ENCODE assay signal across 10 mouse cellular contexts in the genomic region with DNA sequence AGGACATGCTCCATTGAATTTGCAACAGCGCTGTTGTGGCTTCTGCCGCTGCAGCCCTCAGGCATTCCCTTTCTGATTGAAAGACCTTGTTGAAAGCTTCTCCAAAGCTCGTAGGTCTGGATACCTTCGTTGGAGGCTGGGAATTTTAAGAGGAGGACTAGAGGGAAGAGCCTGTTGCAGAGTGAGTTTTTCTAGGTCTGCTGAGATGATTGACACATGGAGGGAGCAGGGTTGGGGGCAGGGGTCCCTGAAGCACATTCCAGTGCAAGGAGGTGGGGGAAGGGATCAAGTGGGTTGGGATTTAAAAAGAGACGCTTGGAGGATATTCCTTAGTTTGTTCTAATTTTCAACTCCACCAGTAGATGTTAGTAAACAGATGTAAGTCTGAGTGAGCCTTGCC. TPM values are rescaled to one million over a fixed set of nuclear protein-coding genes. Genes with fewer than 3 reads are reported as not detected.
A peak's percentile ranks its signal among the peaks of the same experiment; 100 is the strongest.
DNase-seq lines count a peak whose midpoint lies in the region; ATAC-seq lines count a peak whose summit lies in the region.
"Had no signal": no experiment of that assay in that cellular context is flagged by ENCODE, and none has a peak within 500 bp of the region (broad histone marks: within the 10 kb centered on the region; RNA-seq: fewer than 3 reads in every experiment).

No protein-coding gene starts in this region.

- H3K4me1 ChIP-seq in intestine, embryonic 14.5 days (replicated peaks; ENCODE audit: control insufficient read depth, insufficient read depth, low read length) = 0 out of 2 replicates have a peak, but pooled peaks cover 8% of the 10 kb centered on the region
- H3K4me1 ChIP-seq in intestine, embryonic 15.5 days (replicated peaks) = 0 out of 2 replicates have a peak, but pooled peaks cover 4% of the 10 kb centered on the region
- peaks cover 48% of the 10 kb centered on the region for H3K4me1 ChIP-seq in hindbrain, embryonic 10.5 days (replicated peaks)
- peaks cover 32% of the 10 kb centered on the region for H3K4me1 ChIP-seq in midbrain, embryonic 16.5 days (ENCODE audit: control insufficient read depth, insufficient read depth, low read length)

- no peak for DNase-seq in intestine, embryonic 14.5 days (ENCODE audit: low spot score)
- peak; percentile 47 for DNase-seq in embryo, embryonic 9.5 days (ENCODE audit: extremely low spot score)
- DNase-seq in hindbrain, embryonic 10.5 days (ENCODE audit: low spot score) = peak; percentile 53
- DNase-seq in urinary bladder, postnatal 10 days (ENCODE audit: low spot score) = no peak
- DNase-seq in liver = no peak
- DNase-seq in yolk sac, embryonic 10.5 days (ENCODE audit: low spot score) = no peak
- DNase-seq: right cerebral cortex, postnatal 14 days had no signal

- H3K4me2 ChIP-seq in intestine, embryonic 14.5 days (ENCODE audit: low read length) = peak overlapping the region; percentile 31
- no peak overlapping the region; the same call in 1 of the 2 replicates for H3K4me2 ChIP-seq in intestine, embryonic 15.5 days (replicated peaks)
- H3K4me2 ChIP-seq in midbrain, embryonic 16.5 days (ENCODE audit: low read length) = peak overlapping the region; percentile 97

- no peaks in the 10 kb centered on the region for H3K9me3 ChIP-seq in intestine, embryonic 14.5 days (ENCODE audit: control insufficient read depth, low read length)
- no peaks in the 10 kb centered on the region for H3K9me3 ChIP-seq in intestine, embryonic 15.5 days
- H3K9me3 ChIP-seq in hindbrain, embryonic 10.5 days = no peaks in the 10 kb centered on the region
- no peaks in the 10 kb centered on the region for H3K9me3 ChIP-seq in midbrain, embryonic 16.5 days (replicated peaks; ENCODE audit: control insufficient read depth, low read length, poor library complexity, severe bottlenecking)

- H3K27me3 ChIP-seq in intestine, embryonic 14.5 days (replicated peaks; ENCODE audit: control insufficient read depth, insufficient read depth, low read length) = no peaks in the 10 kb centered on the region
- H3K27me3 ChIP-seq in intestine, embryonic 15.5 days (replicated peaks) = no peaks in the 10 kb centered on the region
- H3K27me3 ChIP-seq in hindbrain, embryonic 10.5 days (ENCODE audit: insufficient read depth, poor library complexity, severe bottlenecking) = no peaks in the 10 kb centered on the region
- H3K27me3 ChIP-seq in midbrain, embryonic 16.5 days (ENCODE audit: control insufficient read depth, insufficient read depth, low read depth, low read length) = no peaks in the 10 kb centered on the region

- 0 out of 2 replicates have a peak, but pooled peaks cover 2% of the 10 kb centered on the region for H3K36me3 ChIP-seq in intestine, embryonic 14.5 days (ENCODE audit: control insufficient read depth, insufficient read depth, low read length)
- no peaks in the 10 kb centered on the region for H3K36me3 ChIP-seq in intestine, embryonic 15.5 days
- H3K36me3 ChIP-seq in hindbrain, embryonic 10.5 days = no peaks in the 10 kb centered on the region
- H3K36me3 ChIP-seq in midbrain, embryonic 16.5 days (ENCODE audit: control insufficient read depth, insufficient read depth, low read length) = no peaks in the 10 kb centered on the region

- no peak overlapping the region for H3K27ac ChIP-seq in intestine, embryonic 14.5 days (ENCODE audit: low read depth)
- H3K27ac ChIP-seq in intestine, embryonic 15.5 days = no peak overlapping the region
- H3K27ac ChIP-seq in hindbrain, embryonic 10.5 days = peak overlapping the region; percentile 85
- peak overlapping the region; percentile 44 for H3K27ac ChIP-seq in midbrain, embryonic 16.5 days (ENCODE audit: low read length)

- no peak overlapping the region for H3K4me3 ChIP-seq in intestine, embryonic 14.5 days (ENCODE audit: low read depth, low read length)
- H3K4me3 ChIP-seq in intestine, embryonic 15.5 days (replicated peaks) = no peak overlapping the region
- H3K4me3 ChIP-seq in hindbrain, embryonic 10.5 days = peak overlapping the region; percentile 84
- H3K4me3 ChIP-seq in midbrain, embryonic 16.5 days (ENCODE audit: low read depth, low read length) = peak overlapping the region; percentile 68

- no peak overlapping the region for H3K9ac ChIP-seq in intestine, embryonic 14.5 days (ENCODE audit: low read length)
- H3K9ac ChIP-seq in intestine, embryonic 15.5 days = no peak overlapping the region
- peak overlapping the region; percentile 97 for H3K9ac ChIP-seq in midbrain, embryonic 16.5 days (ENCODE audit: low read depth, low read length)

- no peak for ATAC-seq in intestine, embryonic 14.5 days (replicated peaks; ENCODE audit: low FRiP score, low TSS enrichment, low read depth)
- no peak for ATAC-seq in intestine, embryonic 15.5 days
- ATAC-seq in midbrain, embryonic 16.5 days = no peak
- ATAC-seq: intestine, postnatal 0 days had no signal

- 31% methylated on average over 5 of the region's 5 CpGs for WGBS in intestine, embryonic 14.5 days
- 36% methylated on average over 5 of the region's 5 CpGs for WGBS in intestine, embryonic 15.5 days
- WGBS in hindbrain, embryonic 10.5 days = 9% methylated on average over 5 of the region's 5 CpGs
- WGBS in midbrain, embryonic 16.5 days = 3% methylated on average over 5 of the region's 5 CpGs

RNA-seq across cellular contexts. Expression of a gene that starts 3.1 kb away (rescaled TPM):
- 8.1 and 10.0 TPM in 2 replicates for polyA plus RNA-seq in intestine, embryonic 14.5 days (2014; fragmentation: Nextera tagmentation; extraction: Ambion mirVana)
- 14.2 and 18.8 TPM in 2 replicates for polyA plus RNA-seq in intestine, embryonic 15.5 days (2015; fragmentation: Nextera tagmentation; extraction: Ambion mirVana)
- 49.2 and 77.6 TPM in 2 replicates for polyA plus RNA-seq in hindbrain, embryonic 10.5 days (2016; fragmentation: Nextera tagmentation; extraction: Ambion mirVana)
- polyA plus RNA-seq in midbrain, embryonic 16.5 days (2015; fragmentation: Nextera tagmentation; extraction: Ambion mirVana) = 406 and 423 TPM in 2 replicates

RNA-seq across cellular contexts. Expression of a gene that starts 18.4 kb away (rescaled TPM):
- 41.1 and 48.3 TPM in 2 replicates for polyA plus RNA-seq in intestine, embryonic 14.5 days (2014; fragmentation: Nextera tagmentation; extraction: Ambion mirVana)
- polyA plus RNA-seq in intestine, embryonic 15.5 days (2015; fragmentation: Nextera tagmentation; extraction: Ambion mirVana) = 62.2 and 67.2 TPM in 2 replicates
- 70.1 and 83.3 TPM in 2 replicates for polyA plus RNA-seq in hindbrain, embryonic 10.5 days (2016; fragmentation: Nextera tagmentation; extraction: Ambion mirVana)
- polyA plus RNA-seq in midbrain, embryonic 16.5 days (2015; fragmentation: Nextera tagmentation; extraction: Ambion mirVana) = 128 and 149 TPM in 2 replicates

Comparison
In these comparisons a context has a peak if more than half of its experiments do, and no peak if none do; other contexts are left out.
1. DNase-seq: peak in embryo, embryonic 9.5 days (single experiment) and hindbrain, embryonic 10.5 days (single experiment); none in intestine, embryonic 14.5 days (single experiment), urinary bladder, postnatal 10 days (single experiment), liver (single experiment) and yolk sac, embryonic 10.5 days (single experiment).
2. H3K27ac ChIP-seq: peak in hindbrain, embryonic 10.5 days (single experiment) and midbrain, embryonic 16.5 days (single experiment); none in intestine, embryonic 14.5 days (single experiment) and intestine, embryonic 15.5 days (single experiment).
3. H3K4me3 ChIP-seq: peak in hindbrain, embryonic 10.5 days (single experiment) and midbrain, embryonic 16.5 days (single experiment); none in intestine, embryonic 14.5 days (single experiment) and intestine, embryonic 15.5 days (single experiment).